Mouse (Mus musculus) liver, adult (tissue): ENCODE measurements around the gene Zbtb2.

ENCODE experiments used
- GATA4 ChIP-seq: IDR thresholded peaks from 2 replicates; pipeline ENCODE4 v1.6.1; 2014; ENCODE audit warnings: mild to moderate bottlenecking, low read length; ENCODE audit not compliant: insufficient replicate concordance

Zbtb2 gene

GRCm38 (mm10) chr10:4357435-4357834 lies 30.5 kb downstream of the Zbtb2 start:
- no peak for TF ChIP-seq GATA4

- TF ChIP-seq GATA4 = no peak
These were observed 31.3 kb downstream of the Zbtb2 start for GRCm38 (mm10) chr10:4356640-4357039.

- no peak for TF ChIP-seq GATA4
These were observed 31.9 kb downstream of the Zbtb2 start for GRCm38 (mm10) chr10:4355882-4356451.

GRCm38 (mm10) chr10:4354371-4355260 lies 33.3 kb downstream of the Zbtb2 start:
- TF ChIP-seq GATA4 = no peak

GRCm38 (mm10) chr10:4347591-4347990 lies 40.3 kb downstream of the Zbtb2 start:
- no peak for TF ChIP-seq GATA4

- no peak for TF ChIP-seq GATA4
These were observed 40.8 kb downstream of the Zbtb2 start for GRCm38 (mm10) chr10:4347136-4347492.

- TF ChIP-seq GATA4 = peak; percentile 18; the same call in 1 of the 2 replicates
These were observed 41.3 kb downstream of the Zbtb2 start for GRCm38 (mm10) chr10:4346489-4347135.

- no peak for TF ChIP-seq GATA4
These were observed 46.5 kb downstream of the Zbtb2 start for GRCm38 (mm10) chr10:4341430-4341829.

GRCm38 (mm10) chr10:4338863-4339461 lies 48.9 kb downstream of the Zbtb2 start:
- no peak for TF ChIP-seq GATA4

GRCm38 (mm10) chr10:4334039-4334683 lies 53.7 kb downstream of the Zbtb2 start:
- no peak for TF ChIP-seq GATA4

- no peak for TF ChIP-seq GATA4
These were observed 54.6 kb downstream of the Zbtb2 start for GRCm38 (mm10) chr10:4333319-4333718.

GRCm38 (mm10) chr10:4332228-4332979 lies 55.5 kb downstream of the Zbtb2 start:
- no peak for TF ChIP-seq GATA4

GRCm38 (mm10) chr10:4327716-4328115 lies 60.2 kb downstream of the Zbtb2 start:
- no peak for TF ChIP-seq GATA4

GRCm38 (mm10) chr10:4325562-4325961 lies 62.3 kb downstream of the Zbtb2 start:
- no peak for TF ChIP-seq GATA4
